Mouse (Mus musculus) adrenal gland (tissue): Measurements from ENCODE around the gene Cd40.

Experiments used
- intact Hi-C: fragments of 180-260 bp; cut with DNase I; formaldehyde crosslinking; loops from one replicate; pipeline ENCODE4 v1.15.1; 2025

The Cd40 gene

DNA sequence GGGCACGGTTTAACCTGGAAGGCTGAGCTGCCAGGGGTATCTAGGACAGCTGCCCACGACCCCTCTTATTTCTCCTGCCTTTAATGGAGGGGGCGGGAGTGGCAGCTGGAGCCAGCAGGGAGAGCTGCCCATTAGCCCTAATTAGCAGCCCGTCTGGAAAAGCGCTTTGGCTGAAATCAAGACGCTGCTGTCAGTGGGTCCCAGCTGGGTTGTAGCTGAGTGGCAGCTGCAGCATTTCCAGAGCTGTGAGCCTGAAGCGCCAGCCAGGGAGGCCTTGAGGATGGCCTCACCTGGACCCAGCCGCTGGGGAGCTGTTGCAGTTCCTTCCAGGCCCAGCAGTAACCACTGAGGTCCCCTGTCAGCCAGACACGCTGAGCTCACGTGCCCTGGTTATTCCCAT lies 40.9 kb downstream of the Cd40 start:
- intact Hi-C loops: no loop called here

- intact Hi-C loops: no loop called here
Observed at GRCm38 (mm10) chr2:165098861-165099260, 43.4 kb downstream of the Cd40 start.

DNA sequence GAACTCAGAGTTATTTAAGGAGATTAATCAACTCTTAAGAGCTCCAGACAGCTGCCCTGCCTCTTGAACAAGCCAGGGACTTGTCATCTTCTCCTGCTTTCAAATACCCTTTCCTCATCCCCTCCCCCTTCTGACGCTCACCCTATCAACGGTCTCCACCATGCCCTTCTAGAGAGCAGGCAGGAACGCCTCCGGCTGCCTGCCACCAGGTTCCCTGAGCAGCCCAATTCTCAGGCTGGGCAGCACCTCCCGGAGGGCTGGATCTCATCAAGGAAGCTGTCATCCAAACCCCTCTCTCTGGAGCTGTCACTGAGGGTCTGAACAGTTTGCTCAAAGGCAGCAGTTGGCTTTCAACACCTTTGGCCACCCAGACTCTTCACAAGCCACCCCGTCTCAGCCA lies 45.3 kb downstream of the Cd40 start:
- intact Hi-C loops: no loop called here

DNA sequence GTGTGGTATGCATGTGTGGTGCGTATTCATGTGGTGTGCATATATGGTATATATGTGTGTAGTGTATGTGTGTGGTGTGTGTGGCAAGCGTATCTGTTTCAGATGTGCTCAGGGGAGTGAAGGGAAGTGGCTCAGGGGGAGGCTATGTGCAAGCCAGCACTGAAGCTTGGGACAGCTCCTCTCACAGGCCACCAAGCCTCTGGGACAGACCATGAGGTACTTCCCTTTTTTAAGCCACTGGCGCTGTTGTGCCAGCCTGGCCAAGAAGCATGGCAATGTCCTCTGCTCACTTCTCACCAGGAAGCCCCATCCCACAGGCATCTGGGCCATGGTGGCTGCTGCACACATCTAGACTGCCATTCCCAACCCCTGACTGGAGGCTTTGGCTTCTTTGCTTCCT lies 47.5 kb downstream of the Cd40 start:
- intact Hi-C loops: no loop called here

- intact Hi-C loops: no loop called here
Observed at GRCm38 (mm10) chr2:165105513-165106079, 50.2 kb downstream of the Cd40 start.

DNA sequence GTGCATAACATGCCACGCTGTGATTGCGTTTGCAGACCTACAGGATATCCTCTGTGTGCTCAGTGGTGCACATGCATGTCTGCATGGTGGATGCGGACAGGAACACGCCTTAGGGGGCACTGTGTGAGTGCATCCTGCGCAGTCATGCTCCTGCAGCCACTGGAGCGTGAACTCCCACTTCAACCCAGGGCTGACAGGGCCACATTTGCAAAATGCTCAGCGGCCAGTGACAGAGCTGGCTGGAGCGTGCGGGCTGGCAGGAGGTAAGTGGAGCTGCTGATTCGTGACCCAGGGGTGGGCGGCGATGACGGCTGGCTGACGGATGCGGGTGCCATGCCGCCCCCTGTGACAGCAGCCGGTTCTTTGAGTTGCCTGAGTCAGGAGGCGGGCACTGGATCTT lies 51.2 kb downstream of the Cd40 start:
- intact Hi-C loops: no loop called here

GRCm38 (mm10) chr2:165112149-165112548 lies 56.7 kb downstream of the Cd40 start:
- intact Hi-C loops: loop anchor here (2.0 kb wide), 1 partner anchor 35 kb away; no protein-coding TSS in a partner anchor

GRCm38 (mm10) chr2:165113733-165114132 lies 58.3 kb downstream of the Cd40 start:
- intact Hi-C loops: loop anchor here (2.0 kb wide), 1 partner anchor 37 kb away; no protein-coding TSS in a partner anchor

- intact Hi-C loops: no loop called here
Observed at GRCm38 (mm10) chr2:165120765-165121164, 65.3 kb downstream of the Cd40 start.

- intact Hi-C loops: no loop called here
Observed at GRCm38 (mm10) chr2:165121206-165121840, 65.9 kb downstream of the Cd40 start.
